Mouse (Mus musculus): ENCODE data around the gene Lyg1. TPM values are rescaled to one million over a fixed set of nuclear protein-coding genes. Genes with fewer than 3 reads are reported as not detected.

Lyg1 gene
- polyA plus RNA-seq, 1 experiment from 2014 or later = not detected

Other genes with a start within 250 kb of the Lyg1 start
- gene 2010300C02Rik, start 237.7 kb downstream of the Lyg1 start, polyA plus RNA-seq (2015; fragmentation: Nextera tagmentation; extraction: Ambion mirVana) = 0.09 and 0.13 TPM in 2 replicates
- gene Tsga10, start 91.3 kb downstream of the Lyg1 start, polyA plus RNA-seq (2015; fragmentation: Nextera tagmentation; extraction: Ambion mirVana) = 1.6 and 1.9 TPM in 2 replicates
- 5.4 and 6.9 TPM in 2 replicates for gene Lipt1, start 86.0 kb downstream of the Lyg1 start, polyA plus RNA-seq (2015; fragmentation: Nextera tagmentation; extraction: Ambion mirVana)
- gene Mitd1, start 67.3 kb downstream of the Lyg1 start, polyA plus RNA-seq (2015; fragmentation: Nextera tagmentation; extraction: Ambion mirVana) = 16.0 and 22.9 TPM in 2 replicates
- 222 and 231 TPM in 2 replicates for gene Mrpl30, start 67.3 kb downstream of the Lyg1 start, polyA plus RNA-seq (2015; fragmentation: Nextera tagmentation; extraction: Ambion mirVana)
- gene Lyg2, start 41.3 kb downstream of the Lyg1 start, polyA plus RNA-seq (2015; fragmentation: Nextera tagmentation; extraction: Ambion mirVana) = not detected in 2 replicates
- gene Txndc9, start 40.1 kb upstream of the Lyg1 start, polyA plus RNA-seq (2015; fragmentation: Nextera tagmentation; extraction: Ambion mirVana) = 80.9 and 88.7 TPM in 2 replicates
- 25.1 and 28.3 TPM in 2 replicates for gene Eif5b, start 40.3 kb upstream of the Lyg1 start, polyA plus RNA-seq (2015; fragmentation: Nextera tagmentation; extraction: Ambion mirVana)
- gene Rev1, start 172.0 kb upstream of the Lyg1 start, polyA plus RNA-seq (2015; fragmentation: Nextera tagmentation; extraction: Ambion mirVana) = 15.3 and 20.5 TPM in 2 replicates